Mouse (Mus musculus): ENCODE results near the gene Trp73. TPM values are rescaled to one million over a fixed set of nuclear protein-coding genes. Genes with fewer than 3 reads are reported as not detected.
A peak's percentile ranks its signal among the peaks of the same experiment; 100 is the strongest.

The Trp73 gene
- polyA plus RNA-seq, 1 experiment from 2014 or later = 0.18 TPM

DNA sequence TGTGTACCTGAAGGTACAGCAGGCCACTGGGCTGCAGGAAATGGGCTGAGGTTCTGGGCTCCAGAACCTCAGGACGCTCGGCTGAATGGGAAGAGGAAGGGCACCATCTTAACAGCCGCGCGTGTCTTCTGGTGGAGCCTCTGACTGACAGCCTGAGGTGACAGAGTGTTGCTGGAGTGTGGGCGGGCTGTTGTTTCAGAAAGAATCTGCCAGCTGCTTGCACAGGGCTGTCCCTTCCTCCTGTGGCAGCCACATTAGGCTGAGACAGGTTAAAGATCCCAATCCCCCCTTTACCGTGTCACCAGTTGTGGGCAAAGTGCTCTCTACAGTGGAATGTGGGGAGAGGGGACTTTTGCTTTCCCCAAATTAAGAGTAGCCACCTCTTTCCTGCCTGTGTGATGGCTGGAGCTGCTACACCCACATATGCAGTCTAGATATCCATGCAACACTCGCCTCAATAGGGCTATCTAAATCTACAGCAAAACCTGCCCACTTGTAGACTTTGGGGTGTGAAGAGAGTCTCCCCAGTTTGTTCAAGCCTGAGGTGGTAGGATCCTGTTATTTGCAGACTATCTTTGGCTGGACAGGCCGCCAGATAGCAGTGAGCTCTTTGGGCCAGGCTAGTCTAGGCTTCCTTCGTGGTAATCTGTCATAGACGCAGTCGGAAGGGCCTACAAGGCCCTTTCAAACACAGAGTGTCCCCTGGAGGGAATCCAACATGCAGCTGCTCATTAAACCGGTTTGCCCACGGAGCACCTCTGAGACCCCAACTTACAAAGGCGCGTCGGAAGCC, 115.1 kb downstream of the Trp73 start:
- H3K4me1 ChIP-seq (replicated peaks; ENCODE audit: control insufficient read depth, insufficient read depth, low read length) = peaks cover 49% of the 10 kb centered on the region
- no peaks in the 10 kb centered on the region for H3K27me3 ChIP-seq (replicated peaks; ENCODE audit: control insufficient read depth, insufficient read depth, low read length)
- H3K9me3 ChIP-seq (ENCODE audit: control insufficient read depth, low read length) = no peaks in the 10 kb centered on the region
- peak overlapping the region; percentile 81 for H3K4me3 ChIP-seq (ENCODE audit: low read depth, low read length)
- no peak for ATAC-seq (replicated peaks; ENCODE audit: low FRiP score)
- WGBS = 13% methylated on average over 17 of the region's 17 CpGs
- peaks cover 24% of the 10 kb centered on the region for H3K36me3 ChIP-seq (ENCODE audit: control insufficient read depth, insufficient read depth, low read length)
- peak overlapping the region; percentile 88 for H3K4me2 ChIP-seq
- H3K9ac ChIP-seq (ENCODE audit: low read depth, low read length) = peak overlapping the region; percentile 92
- DNase-seq (ENCODE audit: low spot score) = no peak
- peak overlapping the region; percentile 94 for H3K27ac ChIP-seq (ENCODE audit: low read depth, low read length)

GRCm38 (mm10) chr4:154023754-154024601, 116.0 kb downstream of the Trp73 start:
- H3K4me1 ChIP-seq (replicated peaks; ENCODE audit: control insufficient read depth, insufficient read depth, low read length) = peaks cover 49% of the 10 kb centered on the region
- peak overlapping the region; percentile 94 for H3K27ac ChIP-seq (ENCODE audit: low read depth, low read length)
- ATAC-seq (replicated peaks; ENCODE audit: low FRiP score) (peak; percentile 86), DNase-seq (ENCODE audit: low spot score) (peak; percentile 80)
- H3K36me3 ChIP-seq (ENCODE audit: control insufficient read depth, insufficient read depth, low read length) = peaks cover 33% of the 10 kb centered on the region
- peak overlapping the region; percentile 92 for H3K9ac ChIP-seq (ENCODE audit: low read depth, low read length)
- no peaks in the 10 kb centered on the region for H3K9me3 ChIP-seq (ENCODE audit: control insufficient read depth, low read length)
- peak overlapping the region; percentile 81 for H3K4me3 ChIP-seq (ENCODE audit: low read depth, low read length)
- peak overlapping the region; percentile 88 for H3K4me2 ChIP-seq
- WGBS = 3% methylated on average over 8 of the region's 8 CpGs
- H3K27me3 ChIP-seq (replicated peaks; ENCODE audit: control insufficient read depth, insufficient read depth, low read length) = no peaks in the 10 kb centered on the region

DNA sequence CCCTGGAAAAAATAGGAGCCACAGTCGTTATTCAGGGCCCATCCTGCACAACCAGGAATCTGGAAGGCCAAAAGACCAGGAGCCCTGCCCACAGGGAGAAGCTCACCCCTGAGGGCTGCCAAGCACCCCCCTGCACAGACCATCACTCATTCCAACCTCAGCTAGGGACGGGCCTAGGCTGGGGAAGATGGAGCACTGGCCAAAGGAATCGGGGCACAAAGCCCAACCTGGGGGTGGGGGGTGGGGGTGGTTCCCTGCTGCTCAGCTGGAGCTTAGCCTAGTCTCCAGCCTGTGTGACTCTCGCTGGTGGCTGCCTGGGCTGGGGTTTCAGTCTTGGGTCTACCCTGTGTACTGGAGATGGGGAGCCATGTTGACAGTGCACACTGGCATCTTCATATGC, 117.2 kb downstream of the Trp73 start:
- Histone ChIP-seq H3K9me3 (ENCODE audit: control insufficient read depth, low read length) (no peaks in the 10 kb centered on the region), H3K9ac (ENCODE audit: low read depth, low read length) (peak overlapping the region; percentile 92), H3K4me1 (replicated peaks; ENCODE audit: control insufficient read depth, insufficient read depth, low read length) (peaks cover 49% of the 10 kb centered on the region), H3K36me3 (ENCODE audit: control insufficient read depth, insufficient read depth, low read length) (peaks cover 43% of the 10 kb centered on the region), H3K4me3 (ENCODE audit: low read depth, low read length) (peak overlapping the region; percentile 81), H3K27me3 (replicated peaks; ENCODE audit: control insufficient read depth, insufficient read depth, low read length) (no peaks in the 10 kb centered on the region), H3K4me2 (peak overlapping the region; percentile 88), H3K27ac (ENCODE audit: low read depth, low read length) (peak overlapping the region; percentile 94)
- DNase-seq (ENCODE audit: low spot score) = no peak
- WGBS = 53% methylated on average over 4 of the region's 4 CpGs
- no peak for ATAC-seq (replicated peaks; ENCODE audit: low FRiP score)

DNA sequence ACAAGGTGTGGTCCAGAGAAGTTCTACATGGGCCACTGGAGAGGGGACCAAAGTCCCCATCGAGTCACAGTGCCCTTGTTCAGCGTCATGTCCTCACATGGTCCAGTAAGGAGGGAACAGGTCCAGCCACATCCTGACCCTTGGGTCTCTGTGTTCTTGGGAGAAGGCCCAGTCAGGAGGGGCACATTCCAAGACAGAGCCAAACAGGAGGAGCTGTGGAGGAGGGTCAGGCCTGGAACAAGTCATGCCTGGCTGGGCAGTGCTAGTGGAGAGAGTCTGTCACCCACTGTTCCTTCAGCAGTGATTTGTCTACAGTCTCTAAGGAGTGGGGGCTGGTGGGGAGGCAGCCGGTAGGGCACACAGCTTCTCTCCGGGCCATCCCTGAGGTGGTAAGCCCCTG, 117.6 kb downstream of the Trp73 start:
- Histone ChIP-seq H3K4me3 (ENCODE audit: low read depth, low read length) (peak overlapping the region; percentile 81), H3K27ac (ENCODE audit: low read depth, low read length) (peak overlapping the region; percentile 94), H3K4me2 (peak overlapping the region; percentile 88), H3K9ac (ENCODE audit: low read depth, low read length) (peak overlapping the region; percentile 92), H3K27me3 (replicated peaks; ENCODE audit: control insufficient read depth, insufficient read depth, low read length) (no peaks in the 10 kb centered on the region), H3K4me1 (replicated peaks; ENCODE audit: control insufficient read depth, insufficient read depth, low read length) (peaks cover 45% of the 10 kb centered on the region), H3K9me3 (ENCODE audit: control insufficient read depth, low read length) (no peaks in the 10 kb centered on the region), H3K36me3 (ENCODE audit: control insufficient read depth, insufficient read depth, low read length) (peaks cover 43% of the 10 kb centered on the region)
- DNase-seq (ENCODE audit: low spot score) (no peak), ATAC-seq (replicated peaks; ENCODE audit: low FRiP score) (no peak)
- 74% methylated on average over 4 of the region's 4 CpGs for WGBS

GRCm38 (mm10) chr4:154021432-154021831, 118.6 kb downstream of the Trp73 start:
- no peaks in the 10 kb centered on the region for H3K27me3 ChIP-seq (replicated peaks; ENCODE audit: control insufficient read depth, insufficient read depth, low read length)
- peak overlapping the region; percentile 94 for H3K27ac ChIP-seq (ENCODE audit: low read depth, low read length)
- ATAC-seq (replicated peaks; ENCODE audit: low FRiP score) (no peak), DNase-seq (ENCODE audit: low spot score) (no peak)
- no peak overlapping the region for H3K4me2 ChIP-seq
- H3K9ac ChIP-seq (ENCODE audit: low read depth, low read length) = no peak overlapping the region
- peaks cover 35% of the 10 kb centered on the region for H3K4me1 ChIP-seq (replicated peaks; ENCODE audit: control insufficient read depth, insufficient read depth, low read length)
- no peak overlapping the region for H3K4me3 ChIP-seq (ENCODE audit: low read depth, low read length)
- WGBS = 72% methylated on average over 9 of the region's 9 CpGs
- H3K36me3 ChIP-seq (ENCODE audit: control insufficient read depth, insufficient read depth, low read length) = peaks cover 52% of the 10 kb centered on the region
- H3K9me3 ChIP-seq (ENCODE audit: control insufficient read depth, low read length) = no peaks in the 10 kb centered on the region

- ATAC-seq (replicated peaks; ENCODE audit: low FRiP score) (no peak), DNase-seq (ENCODE audit: low spot score) (no peak)
- peaks cover 27% of the 10 kb centered on the region for H3K4me1 ChIP-seq (replicated peaks; ENCODE audit: control insufficient read depth, insufficient read depth, low read length)
- 0 out of 2 replicates have a peak overlapping the region, but pooled peaks have one; percentile 29 for H3K27ac ChIP-seq (ENCODE audit: low read depth, low read length)
- H3K9me3 ChIP-seq (ENCODE audit: control insufficient read depth, low read length) = no peaks in the 10 kb centered on the region
- no peaks in the 10 kb centered on the region for H3K27me3 ChIP-seq (replicated peaks; ENCODE audit: control insufficient read depth, insufficient read depth, low read length)
- H3K4me2 ChIP-seq = no peak overlapping the region
- WGBS = 72% methylated on average over 7 of the region's 7 CpGs
- H3K4me3 ChIP-seq (ENCODE audit: low read depth, low read length) = no peak overlapping the region
- no peak overlapping the region for H3K9ac ChIP-seq (ENCODE audit: low read depth, low read length)
- peaks cover 66% of the 10 kb centered on the region for H3K36me3 ChIP-seq (ENCODE audit: control insufficient read depth, insufficient read depth, low read length)
Observed at GRCm38 (mm10) chr4:154019571-154019970, 120.4 kb downstream of the Trp73 start.

DNA sequence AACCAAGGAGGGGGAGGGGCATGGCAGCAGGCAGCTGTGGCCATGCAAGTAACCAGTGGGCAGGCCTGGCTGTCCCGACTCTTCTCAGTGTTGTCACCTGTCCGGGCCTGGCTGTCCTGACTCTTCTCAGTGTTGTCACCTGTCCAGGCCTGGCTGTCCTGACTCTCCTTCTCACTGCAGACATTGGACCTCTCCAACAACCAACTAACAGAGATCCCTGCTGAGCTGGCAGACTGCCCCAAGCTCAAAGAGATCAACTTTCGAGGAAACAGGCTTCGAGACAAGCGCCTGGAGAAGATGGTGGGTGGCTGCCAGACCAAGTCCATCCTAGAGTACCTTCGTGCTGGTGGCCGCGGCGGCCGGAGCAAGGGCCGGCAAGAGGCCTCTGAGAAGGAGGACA, 124.5 kb downstream of the Trp73 start:
- peaks cover 48% of the 10 kb centered on the region for H3K36me3 ChIP-seq (ENCODE audit: control insufficient read depth, insufficient read depth, low read length)
- DNase-seq (ENCODE audit: low spot score) = no peak
- no peak overlapping the region for H3K27ac ChIP-seq (ENCODE audit: low read depth, low read length)
- H3K4me3 ChIP-seq (ENCODE audit: low read depth, low read length) = no peak overlapping the region
- no peaks in the 10 kb centered on the region for H3K9me3 ChIP-seq (ENCODE audit: control insufficient read depth, low read length)
- H3K4me1 ChIP-seq (replicated peaks; ENCODE audit: control insufficient read depth, insufficient read depth, low read length) = peaks cover 17% of the 10 kb centered on the region
- 92% methylated on average over 11 of the region's 11 CpGs for WGBS
- H3K9ac ChIP-seq (ENCODE audit: low read depth, low read length) = no peak overlapping the region
- ATAC-seq (replicated peaks; ENCODE audit: low FRiP score) = no peak
- no peak overlapping the region for H3K4me2 ChIP-seq
- H3K27me3 ChIP-seq (replicated peaks; ENCODE audit: control insufficient read depth, insufficient read depth, low read length) = no peaks in the 10 kb centered on the region

DNA sequence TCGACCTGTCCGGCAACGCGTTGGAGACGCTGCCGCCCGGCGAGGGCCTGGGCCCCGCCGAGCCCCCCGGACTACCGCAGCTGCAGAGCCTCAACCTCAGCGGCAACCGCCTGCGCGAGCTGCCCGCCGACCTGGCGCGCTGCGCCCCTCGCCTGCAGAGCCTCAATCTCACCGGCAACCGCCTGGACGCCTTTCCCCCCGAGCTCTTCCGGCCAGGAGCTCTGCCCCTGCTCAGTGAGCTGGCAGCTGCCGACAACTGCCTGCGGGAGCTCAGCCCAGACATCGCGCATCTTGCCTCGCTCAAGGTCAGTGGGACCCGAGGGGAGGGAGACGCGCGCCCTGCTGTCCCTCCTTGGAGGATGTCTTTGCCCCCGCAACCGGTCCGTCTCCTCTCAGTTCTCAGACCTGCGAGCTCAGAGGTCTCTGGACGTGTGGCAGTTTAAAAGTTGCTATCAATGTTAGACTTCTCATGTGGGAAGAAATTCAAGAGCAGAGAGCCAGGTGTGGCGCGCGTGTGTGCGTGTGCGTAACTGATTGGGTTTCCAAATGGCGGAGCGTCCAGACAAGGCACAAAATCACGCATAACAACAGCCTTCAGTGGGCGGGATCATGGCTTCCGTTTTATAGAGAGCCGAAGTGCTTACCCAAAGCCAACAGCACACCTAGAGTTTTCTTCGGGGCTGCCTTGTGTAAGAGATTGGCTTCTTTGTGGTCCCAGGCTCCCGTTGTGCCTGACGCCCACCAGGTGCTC, 127.7 kb downstream of the Trp73 start:
- Histone ChIP-seq H3K36me3 (ENCODE audit: control insufficient read depth, insufficient read depth, low read length) (peaks cover 27% of the 10 kb centered on the region), H3K27me3 (replicated peaks; ENCODE audit: control insufficient read depth, insufficient read depth, low read length) (no peaks in the 10 kb centered on the region), H3K27ac (ENCODE audit: low read depth, low read length) (peak overlapping the region; percentile 64), H3K4me3 (ENCODE audit: low read depth, low read length) (peak overlapping the region; percentile 100), H3K9ac (ENCODE audit: low read depth, low read length) (peak overlapping the region; percentile 95), H3K4me2 (peak overlapping the region; percentile 98), H3K4me1 (replicated peaks; ENCODE audit: control insufficient read depth, insufficient read depth, low read length) (peaks cover 17% of the 10 kb centered on the region), H3K9me3 (ENCODE audit: control insufficient read depth, low read length) (no peaks in the 10 kb centered on the region)
- 2% methylated on average over 55 of the region's 55 CpGs for WGBS
- DNase-seq (ENCODE audit: low spot score) = peak; percentile 46
- 0 out of 2 replicates have a peak, but pooled peaks have one; percentile 2 for ATAC-seq (replicated peaks; ENCODE audit: low FRiP score)

All from liver, embryonic 11.5 days (tissue).